Mouse (Mus musculus) urinary bladder, postnatal 14 days (tissue): Measurements from ENCODE around the gene Srms.

Experiments
- DNase-seq: peaks from one replicate; pipeline ENCODE4 v3.0.0; 2021; ENCODE audit warnings: low spot score

The Srms gene

GRCm38 (mm10) chr2:181213021-181213445 is at the start of gene Srms:
Srms (minus strand) TSS chr2:181213185.
- DNase-seq, result peak; percentile 20

GRCm38 (mm10) chr2:181253248-181253647 is 40.3 kb upstream of the Srms start:
- DNase-seq, result no peak

GRCm38 (mm10) chr2:181251841-181252240 is 38.9 kb upstream of the Srms start:
- DNase-seq, result no peak

- no peak for DNase-seq
Measured at GRCm38 (mm10) chr2:181249217-181249616, 36.2 kb upstream of the Srms start.

DNA sequence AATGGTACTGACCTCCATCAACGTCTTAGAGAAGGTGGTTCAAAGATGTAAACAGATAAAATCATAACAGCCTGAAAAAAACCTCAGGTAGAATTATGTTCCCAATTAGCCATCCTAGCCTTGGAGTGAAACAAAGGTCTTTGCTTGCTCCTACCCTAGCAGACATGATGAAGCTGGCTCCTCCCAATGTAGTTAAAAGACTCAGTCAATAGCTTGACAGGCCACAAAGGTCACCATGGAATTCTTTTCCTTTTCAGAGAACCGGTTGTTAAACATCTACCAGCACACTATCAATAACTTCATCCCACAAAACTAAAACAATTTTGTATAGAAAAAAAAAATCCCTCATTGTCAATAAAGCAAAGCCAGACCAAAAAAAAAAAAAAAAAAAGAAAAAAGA is 32.0 kb upstream of the Srms start:
- DNase-seq, result no peak

DNA sequence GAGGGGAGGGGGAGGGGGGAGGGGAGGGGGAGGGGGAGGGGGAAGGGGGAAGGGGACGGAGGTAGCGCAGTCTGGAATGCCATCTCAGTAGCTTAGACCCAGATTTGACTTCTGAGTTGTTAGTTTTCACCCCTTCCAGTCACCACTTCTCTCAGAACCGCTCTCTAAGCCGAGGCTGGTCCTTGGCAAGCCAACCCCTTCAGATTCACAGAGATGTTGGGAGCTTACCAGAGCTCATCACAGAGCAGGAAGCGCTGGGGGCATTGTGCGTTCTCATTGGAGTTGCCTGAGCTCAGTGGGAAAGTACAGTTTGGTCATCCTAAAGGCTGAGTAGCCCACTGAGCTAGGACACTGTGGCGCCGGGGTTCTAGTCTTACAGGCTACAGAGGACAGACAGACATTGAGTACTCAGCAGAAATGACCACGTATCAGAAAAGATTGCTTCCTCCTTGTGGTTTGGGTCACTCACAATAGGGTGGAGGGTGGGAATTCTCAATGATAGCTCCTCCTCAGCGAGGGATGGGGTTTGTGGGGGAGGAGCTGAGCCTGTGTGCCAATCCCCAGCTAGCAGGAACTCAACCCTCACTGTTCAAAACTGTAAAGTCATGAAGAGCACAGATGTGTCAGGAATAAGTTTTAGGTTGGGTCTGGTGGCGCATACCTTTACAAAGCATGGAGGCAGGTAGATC is 30.9 kb upstream of the Srms start:
- peak; percentile 41 for DNase-seq

- no peak for DNase-seq
Measured at GRCm38 (mm10) chr2:181242314-181242665, 29.3 kb upstream of the Srms start.

DNA sequence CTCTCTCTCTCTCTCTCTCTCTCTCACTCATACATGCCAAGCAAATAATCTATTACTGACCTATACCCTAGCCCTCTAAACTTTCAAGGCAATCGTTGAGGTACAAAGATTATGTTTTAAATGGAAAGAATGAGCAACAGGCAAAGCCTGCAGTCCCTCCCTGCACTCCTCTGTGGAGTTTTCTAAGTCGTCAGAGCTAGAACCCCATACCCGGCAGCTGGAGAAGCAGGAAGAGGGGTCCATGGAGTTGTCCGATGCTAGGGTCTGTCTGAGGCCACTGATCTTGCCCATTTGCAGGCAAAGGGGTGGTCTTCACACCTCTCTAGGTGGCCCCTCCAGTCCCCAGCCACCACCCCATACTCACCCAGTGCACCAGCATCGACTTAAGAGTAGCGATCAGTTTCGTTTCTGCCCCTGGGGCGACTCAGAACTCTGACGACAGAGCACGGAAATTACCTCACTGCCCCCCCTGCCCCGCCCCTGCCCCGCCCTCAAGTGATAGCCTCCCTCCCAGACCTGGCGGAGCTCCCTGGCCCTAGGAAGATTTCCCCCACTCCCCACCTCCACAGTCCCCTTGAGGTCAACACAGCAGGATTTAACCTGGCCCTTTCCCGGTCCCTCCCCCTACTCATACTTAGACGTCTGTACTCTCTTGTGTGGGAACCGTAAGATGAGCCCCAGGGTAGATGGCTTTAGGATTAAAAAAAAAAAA is 28.8 kb upstream of the Srms start, which contains the start of gene Helz2:
Gene Helz2, minus strand, starts transcription at position 426 of the 712 bp plus-strand sequence.
- peak; percentile 34 for DNase-seq

DNA sequence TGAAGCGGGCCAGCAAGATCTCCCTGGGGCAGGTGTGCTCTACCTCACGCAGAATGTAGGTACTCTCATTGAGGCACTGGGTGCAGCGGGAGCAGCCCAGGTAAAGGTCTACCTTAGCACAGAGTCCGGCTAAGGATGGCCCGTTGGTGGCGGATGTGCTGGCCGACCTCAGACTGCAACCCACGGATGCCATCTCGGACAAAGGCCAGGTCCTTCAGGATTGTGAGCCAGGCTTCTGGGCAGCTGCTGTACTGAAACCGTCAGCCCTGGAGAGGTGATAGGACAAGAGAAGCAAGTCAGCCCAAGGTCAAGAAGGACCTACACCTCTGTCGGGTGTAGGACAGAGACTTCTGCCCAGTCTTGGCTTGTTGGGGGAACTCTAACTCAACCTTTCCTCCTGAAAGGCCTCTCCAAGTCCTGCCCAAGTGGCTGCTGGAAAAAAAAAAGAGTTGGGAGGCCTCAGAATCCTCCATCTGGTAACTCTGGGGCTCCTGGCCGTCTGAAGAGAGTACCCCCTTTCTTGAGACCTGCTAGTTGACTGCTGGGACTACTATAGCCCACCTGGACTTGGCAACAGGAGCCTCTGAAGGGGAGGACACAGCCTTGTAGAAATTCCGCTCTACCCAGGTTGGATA is 27.9 kb upstream of the Srms start:
- DNase-seq, result no peak

DNA sequence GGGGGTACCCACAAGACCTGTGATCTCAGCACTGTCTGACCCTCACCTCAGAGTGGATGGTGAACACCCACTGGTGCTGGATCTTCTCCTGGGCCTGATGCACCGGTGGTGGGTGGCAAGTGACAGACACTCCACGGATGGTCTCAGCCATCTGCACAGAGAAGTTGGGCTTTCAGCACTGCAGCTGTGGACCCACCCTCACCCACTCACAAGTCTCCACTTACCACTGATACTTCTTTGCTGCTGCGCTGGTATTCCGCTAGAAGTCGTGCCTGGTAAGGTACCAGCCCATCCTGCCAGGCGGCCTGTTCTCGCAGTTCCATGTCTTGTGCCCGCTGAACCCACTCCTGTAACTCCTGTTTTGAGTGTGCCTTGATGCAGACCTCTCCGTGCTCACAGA is 26.3 kb upstream of the Srms start:
- no peak for DNase-seq

- no peak for DNase-seq
Measured at GRCm38 (mm10) chr2:181238861-181239260, 25.9 kb upstream of the Srms start.

DNA sequence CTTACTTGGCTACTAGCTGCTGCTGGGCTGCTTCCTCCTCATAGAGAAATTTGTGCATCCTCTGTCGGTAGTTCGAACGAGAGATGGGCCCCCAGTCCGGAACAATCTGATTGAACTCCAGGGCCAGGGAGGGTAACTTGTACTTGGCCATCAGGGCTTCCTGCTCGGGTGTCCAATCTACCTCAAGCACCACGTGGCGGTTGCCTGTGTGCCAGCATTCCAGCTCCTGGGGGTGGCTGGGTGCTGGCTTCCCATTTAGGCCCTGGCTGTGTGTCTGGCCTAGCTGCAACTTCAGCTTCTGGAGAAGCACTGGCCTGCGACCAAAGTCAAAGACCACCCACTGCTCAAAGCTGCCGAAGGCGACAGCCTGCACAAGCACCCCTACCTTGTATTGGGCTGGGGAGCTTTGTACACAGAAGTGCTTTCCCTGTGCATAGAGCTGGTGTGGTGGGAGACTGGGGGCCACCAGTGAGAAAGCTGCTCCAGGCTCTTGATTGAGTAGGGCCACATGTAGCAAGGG is 25.2 kb upstream of the Srms start:
- DNase-seq, result no peak

DNA sequence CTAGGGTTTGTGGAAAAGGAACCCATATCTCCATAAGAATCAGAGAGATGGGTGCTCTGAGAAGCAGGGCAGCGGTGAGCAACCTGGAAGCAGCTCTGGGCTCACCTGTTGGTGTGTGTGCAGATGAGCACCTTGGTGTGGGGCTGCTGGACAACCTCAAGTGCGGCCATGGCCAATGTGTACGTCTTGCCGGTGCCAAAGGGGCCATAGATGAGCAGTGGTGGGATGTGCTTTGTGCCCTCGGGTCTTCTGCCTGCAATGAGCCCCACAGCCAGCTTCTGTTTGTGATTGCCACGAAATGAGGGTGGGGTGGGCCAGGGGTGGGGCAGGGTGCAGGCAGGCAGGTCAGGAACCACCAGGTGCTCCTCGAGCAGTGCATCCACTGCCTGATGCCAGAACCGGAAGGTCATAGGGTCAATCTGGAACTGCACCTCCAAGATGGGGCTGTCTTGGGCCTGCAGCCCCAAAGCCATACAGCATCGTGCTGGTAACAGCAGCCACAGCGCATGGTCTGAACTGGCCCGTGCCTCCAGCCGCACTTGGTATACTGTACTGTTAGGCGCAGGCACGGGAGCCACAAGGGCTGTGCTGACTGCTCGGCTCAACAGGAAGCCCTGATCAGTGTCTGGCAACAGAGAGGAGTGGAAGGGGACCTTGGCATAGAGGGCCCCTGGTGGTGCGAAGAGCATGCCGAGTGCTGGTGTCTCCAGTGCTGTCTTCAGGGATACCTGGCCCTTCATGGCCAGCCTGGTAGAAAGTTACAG is 24.4 kb upstream of the Srms start:
- no peak for DNase-seq

- no peak for DNase-seq
Measured at GRCm38 (mm10) chr2:181235681-181236566, 22.9 kb upstream of the Srms start.

GRCm38 (mm10) chr2:181234680-181235079 is 21.7 kb upstream of the Srms start:
- DNase-seq, result no peak

DNA sequence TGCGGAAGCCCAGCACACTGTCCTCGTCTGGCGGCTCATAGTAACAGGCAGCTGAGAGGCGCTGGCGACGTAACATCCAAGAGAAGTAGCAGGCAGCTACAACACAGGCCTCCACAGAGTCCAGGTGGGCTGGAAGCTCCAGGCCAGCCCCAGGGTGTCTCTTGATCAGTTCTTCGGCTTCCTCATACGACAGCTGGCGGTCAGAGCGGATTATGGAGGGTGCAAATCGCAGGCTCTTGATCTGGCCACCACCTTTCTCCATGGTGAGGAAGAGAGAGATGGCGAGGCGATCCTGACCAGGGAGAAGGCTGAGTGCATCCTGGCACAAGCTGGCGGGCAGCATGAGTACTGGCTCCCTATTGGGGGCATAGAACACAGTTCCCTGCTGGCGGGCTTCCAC is 20.5 kb upstream of the Srms start:
- no peak for DNase-seq

GRCm38 (mm10) chr2:181231171-181231570 is 18.2 kb upstream of the Srms start:
- DNase-seq, result no peak

- no peak for DNase-seq
Measured at GRCm38 (mm10) chr2:181228335-181228734, 15.3 kb upstream of the Srms start.

DNA sequence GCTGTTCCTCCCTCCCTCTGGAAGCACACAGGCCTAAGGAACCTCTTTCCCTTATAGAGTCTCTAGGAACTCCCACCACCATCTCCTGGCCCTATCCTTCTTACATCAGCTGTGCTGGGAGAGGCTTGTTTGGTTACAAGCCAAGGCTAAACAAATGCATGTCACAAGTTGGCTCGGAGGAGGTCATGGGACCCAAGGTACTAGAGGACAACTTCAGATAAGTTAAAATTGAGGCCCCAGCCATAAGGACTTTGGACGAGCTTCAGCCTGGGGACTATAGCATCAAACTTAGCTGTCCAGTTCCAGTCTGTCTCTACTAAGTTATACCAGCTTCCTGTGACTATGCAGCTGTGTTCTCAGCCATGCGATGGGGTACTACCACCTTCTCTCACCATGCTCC is 14.1 kb upstream of the Srms start:
- no peak for DNase-seq

DNA sequence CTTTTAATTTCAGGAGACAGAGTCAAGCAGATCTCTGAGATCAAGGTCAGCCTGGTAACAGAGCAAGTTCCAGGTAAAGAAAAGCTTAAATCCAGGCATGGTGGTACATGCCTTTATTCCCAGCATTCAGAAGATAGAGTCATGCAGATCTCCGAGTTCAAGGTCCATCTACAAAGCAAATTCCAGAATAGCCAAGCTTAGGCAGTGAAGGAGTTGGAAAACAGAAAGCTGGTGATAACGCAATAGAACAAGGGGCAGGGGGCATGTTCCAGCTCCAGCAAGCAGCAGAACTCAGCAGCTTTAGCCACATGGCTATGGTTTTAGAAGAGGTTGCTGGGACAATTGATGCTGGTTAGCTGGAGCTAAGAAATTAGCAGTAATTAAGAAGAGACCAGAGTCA is 12.0 kb upstream of the Srms start:
- DNase-seq, result no peak

GRCm38 (mm10) chr2:181220361-181220760 is 7.4 kb upstream of the Srms start:
- DNase-seq, result no peak
